In the genomic region with DNA sequence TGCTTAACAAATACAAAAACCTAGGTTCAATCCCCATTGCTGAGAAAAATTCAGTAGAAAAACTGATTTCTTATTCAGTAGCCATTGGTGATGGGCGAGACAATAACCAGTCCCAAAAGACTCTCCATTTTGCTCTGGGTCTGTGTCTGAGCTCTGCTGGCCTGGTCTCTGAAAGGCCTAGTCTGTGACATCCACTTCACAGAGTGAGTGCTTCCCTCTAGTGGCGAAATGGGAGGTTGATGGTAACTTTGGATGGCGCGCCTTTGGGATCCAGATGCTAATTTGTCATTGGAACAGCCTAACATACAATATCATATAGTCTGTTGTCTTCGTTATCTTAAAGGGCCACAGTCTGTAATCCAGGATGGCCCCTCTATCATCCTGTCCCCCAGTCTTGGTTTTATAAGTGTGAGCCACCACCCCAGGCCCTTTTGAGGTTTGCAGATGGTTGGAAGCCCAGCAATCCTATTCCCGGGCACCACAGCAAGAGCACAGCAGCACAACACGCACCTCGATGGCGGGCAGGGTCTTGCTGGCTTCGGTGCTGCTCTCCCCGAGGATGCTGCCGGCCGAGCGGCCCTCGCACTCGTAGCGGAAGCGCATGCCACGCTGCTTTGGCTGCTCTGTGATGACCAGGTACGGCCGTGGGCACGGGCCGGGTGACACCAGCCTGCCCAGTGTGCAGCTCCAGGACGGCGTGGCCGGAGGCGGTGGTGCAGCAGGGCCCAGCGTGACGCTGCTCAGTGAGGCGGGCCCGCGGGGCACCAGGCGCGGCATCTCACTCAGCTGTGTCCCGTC, we compare ENCODE assay signal across 8 mouse cellular contexts. TPM values are rescaled to one million over a fixed set of nuclear protein-coding genes. Genes with fewer than 3 reads are reported as not detected.
DNase-seq lines count a peak whose midpoint lies in the region; ATAC-seq and TF ChIP-seq lines count a peak whose summit lies in the region.

No protein-coding gene starts in this region.

- 11% methylated on average over 35 of the region's 35 CpGs for WGBS in embryonic facial prominence, embryonic 14.5 days
- 6% methylated on average over 35 of the region's 35 CpGs for WGBS in heart, embryonic 12.5 days
- 4% methylated on average over 35 of the region's 35 CpGs for WGBS in kidney, embryonic 16.5 days
- WGBS in liver, adult 2 months = 31% methylated on average over 35 of the region's 35 CpGs
- WGBS in stomach, embryonic 14.5 days = 6% methylated on average over 35 of the region's 35 CpGs

- DNase-seq in CD4-positive, CD25-positive, alpha-beta regulatory T cell, adult 2 months (ENCODE audit: low read depth, low spot score) = peak; percentile 85
- DNase-seq in adrenal gland, postnatal 4 days (ENCODE audit: low spot score in 2 of 2) = peak; percentile 27 to 50
- DNase-seq in embryonic facial prominence, embryonic 14.5 days (ENCODE audit: low spot score) = peak; percentile 89
- peak; percentile 54 for DNase-seq in liver, adult 2 months (ENCODE audit: extremely low read depth, low read depth, low spot score)

- H3K27ac ChIP-seq in embryonic facial prominence, embryonic 14.5 days (replicated peaks; ENCODE audit: low read depth, low read length) = no peak overlapping the region
- H3K27ac ChIP-seq in heart, embryonic 12.5 days (ENCODE audit: poor library complexity, severe bottlenecking) = no peak overlapping the region
- H3K27ac ChIP-seq in kidney, embryonic 16.5 days (ENCODE audit: low read length) = 0 out of 2 replicates have a peak overlapping the region, but pooled peaks have one; percentile 5
- H3K27ac ChIP-seq in liver, adult 2 months (replicated peaks; ENCODE audit: insufficient read depth, low read depth, low read length) = no peak overlapping the region
- no peak overlapping the region for H3K27ac ChIP-seq in stomach, embryonic 14.5 days (ENCODE audit: low read length)

- TF ChIP-seq POLR2A in liver, adult 2 months (IDR thresholded peaks at IDR 0.05; ENCODE audit: extremely low read depth, insufficient read depth, low read length) = no peak

- ATAC-seq in embryonic facial prominence, embryonic 14.5 days (ENCODE audit: low read depth) = peak; percentile 84
- ATAC-seq in heart, embryonic 12.5 days (ENCODE audit: insufficient number of reproducible peaks, low FRiP score) = peak; percentile 60
- ATAC-seq in kidney, embryonic 16.5 days (ENCODE audit: low FRiP score, low TSS enrichment) = peak; percentile 89
- ATAC-seq in monocyte, adult 5-6 weeks (replicated peaks; ENCODE audit: insufficient number of reproducible peaks, low FRiP score, low TSS enrichment, poor library complexity, severe bottlenecking) = peak; percentile 83
- peak; percentile 63; the same call in 1 of the 2 replicates for ATAC-seq in stomach, embryonic 14.5 days (ENCODE audit: insufficient number of reproducible peaks, insufficient read depth, low FRiP score, low read depth)

- H3K36me3 ChIP-seq in embryonic facial prominence, embryonic 14.5 days (ENCODE audit: control insufficient read depth, insufficient read depth, low read length) = peaks cover 8% of the 10 kb centered on the region; the same call in 1 of the 2 replicates
- peaks cover 9% of the 10 kb centered on the region for H3K36me3 ChIP-seq in heart, embryonic 12.5 days
- H3K36me3 ChIP-seq in kidney, embryonic 16.5 days (ENCODE audit: insufficient read depth, low read length) = no peaks in the 10 kb centered on the region
- no peaks in the 10 kb centered on the region for H3K36me3 ChIP-seq in liver, adult 2 months (ENCODE audit: control insufficient read depth, insufficient read depth, low read length)
- H3K36me3 ChIP-seq in stomach, embryonic 14.5 days (ENCODE audit: control insufficient read depth, insufficient read depth, low read length) = no peaks in the 10 kb centered on the region; the same call in 1 of the 2 replicates

- TF ChIP-seq CTCF in liver, adult 2 months (IDR thresholded peaks at IDR 0.05; ENCODE audit: low read depth, low read length) = peak; percentile 76

- H3K4me3 ChIP-seq in embryonic facial prominence, embryonic 14.5 days (ENCODE audit: low read depth, low read length) = peak overlapping the region; percentile 39
- H3K4me3 ChIP-seq in heart, embryonic 12.5 days = peak overlapping the region; percentile 42
- peak overlapping the region; percentile 46 for H3K4me3 ChIP-seq in kidney, embryonic 16.5 days (ENCODE audit: low read length)
- no peak overlapping the region for H3K4me3 ChIP-seq in liver, adult 2 months (ENCODE audit: insufficient read depth, low read depth, low read length)
- H3K4me3 ChIP-seq in stomach, embryonic 14.5 days (ENCODE audit: low read depth, low read length) = peak overlapping the region; percentile 7; the same call in 1 of the 2 replicates

- 0 out of 2 replicates have a peak, but pooled peaks cover 6% of the 10 kb centered on the region for H3K4me1 ChIP-seq in embryonic facial prominence, embryonic 14.5 days (ENCODE audit: control insufficient read depth, insufficient read depth, low read length)
- peaks cover 5% of the 10 kb centered on the region for H3K4me1 ChIP-seq in heart, embryonic 12.5 days (replicated peaks)
- H3K4me1 ChIP-seq in kidney, embryonic 16.5 days (ENCODE audit: insufficient read depth, low read length) = peaks cover 7% of the 10 kb centered on the region
- no peaks in the 10 kb centered on the region for H3K4me1 ChIP-seq in liver, adult 2 months (ENCODE audit: control insufficient read depth, insufficient read depth, low read length)
- no peaks in the 10 kb centered on the region for H3K4me1 ChIP-seq in stomach, embryonic 14.5 days (ENCODE audit: control insufficient read depth, insufficient read depth, low read length)

- peak overlapping the region; percentile 56 for H3K4me2 ChIP-seq in embryonic facial prominence, embryonic 14.5 days (ENCODE audit: low read depth, low read length)
- H3K4me2 ChIP-seq in heart, embryonic 12.5 days = peak overlapping the region; percentile 76
- H3K4me2 ChIP-seq in kidney, embryonic 16.5 days (replicated peaks; ENCODE audit: low read depth, low read length) = peak overlapping the region; percentile 77
- H3K4me2 ChIP-seq in stomach, embryonic 14.5 days (replicated peaks; ENCODE audit: low read depth, low read length) = peak overlapping the region; percentile 48

- no peaks in the 10 kb centered on the region for H3K9me3 ChIP-seq in embryonic facial prominence, embryonic 14.5 days (ENCODE audit: control insufficient read depth, low read length)
- no peaks in the 10 kb centered on the region for H3K9me3 ChIP-seq in heart, embryonic 12.5 days (replicated peaks)
- H3K9me3 ChIP-seq in kidney, embryonic 16.5 days (ENCODE audit: low read length) = no peaks in the 10 kb centered on the region
- no peaks in the 10 kb centered on the region for H3K9me3 ChIP-seq in stomach, embryonic 14.5 days (ENCODE audit: control insufficient read depth, low read depth, low read length)

- H3K9ac ChIP-seq in embryonic facial prominence, embryonic 14.5 days (ENCODE audit: low read depth, low read length) = peak overlapping the region; percentile 67
- H3K9ac ChIP-seq in heart, embryonic 12.5 days = peak overlapping the region; percentile 61
- peak overlapping the region; percentile 67 for H3K9ac ChIP-seq in kidney, embryonic 16.5 days (replicated peaks; ENCODE audit: low read length)
- H3K9ac ChIP-seq in liver, adult 2 months (ENCODE audit: low read depth, low read length) = no peak overlapping the region
- H3K9ac ChIP-seq in stomach, embryonic 14.5 days (replicated peaks; ENCODE audit: low read depth, low read length) = peak overlapping the region; percentile 33; the same call in 1 of the 2 replicates

- H3K27me3 ChIP-seq in embryonic facial prominence, embryonic 14.5 days (replicated peaks; ENCODE audit: control insufficient read depth, insufficient read depth, low read length) = peaks cover 12% of the 10 kb centered on the region; the same call in 1 of the 2 replicates
- peaks cover 25% of the 10 kb centered on the region for H3K27me3 ChIP-seq in heart, embryonic 12.5 days (replicated peaks)
- no peaks in the 10 kb centered on the region for H3K27me3 ChIP-seq in kidney, embryonic 16.5 days (ENCODE audit: insufficient read depth, low read length)
- H3K27me3 ChIP-seq in liver, adult 2 months (ENCODE audit: control insufficient read depth, insufficient read depth, low read length) = no peaks in the 10 kb centered on the region
- no peaks in the 10 kb centered on the region for H3K27me3 ChIP-seq in stomach, embryonic 14.5 days (ENCODE audit: control insufficient read depth, insufficient read depth, low read length)

- no peaks in the 10 kb centered on the region for H3K79me2 ChIP-seq in liver, adult 2 months (ENCODE audit: control insufficient read depth, insufficient read depth, low read length)

RNA-seq across cellular contexts. Expression of a gene that starts 10.0 kb away (rescaled TPM):
- 10 to 100 TPM; 22.3 to 23.8 TPM for total RNA-seq in adrenal gland, postnatal 4 days (2021)
- polyA plus RNA-seq in embryonic facial prominence, embryonic 14.5 days (2014; fragmentation: Nextera tagmentation; extraction: Ambion mirVana) = 9.9 and 11.5 TPM in 2 replicates
- polyA plus RNA-seq in heart, embryonic 12.5 days (2016; fragmentation: Nextera tagmentation; extraction: Ambion mirVana) = 4.6 and 4.7 TPM in 2 replicates
- polyA plus RNA-seq in kidney, embryonic 16.5 days (2015; fragmentation: Nextera tagmentation; extraction: Ambion mirVana) = 10.6 and 10.7 TPM in 2 replicates
- 1.3 and 2.3 TPM in 2 replicates for total RNA-seq in liver, adult 2 months (2014; rRNA removed)
- 1.5 and 3.3 TPM in 2 replicates for polyA plus RNA-seq in liver, adult 2 months (2012; rRNA removed)
- total RNA-seq in monocyte, adult 5-6 weeks (2017) = 26.3 to 29.9 TPM (median 27.3 TPM) in 3 replicates
- polyA plus RNA-seq in stomach, embryonic 14.5 days (2014; fragmentation: Nextera tagmentation; extraction: Ambion mirVana) = 8.3 and 10.4 TPM in 2 replicates

RNA-seq across cellular contexts. Expression of a gene that starts 14.9 kb away (rescaled TPM):
- total RNA-seq in adrenal gland, postnatal 4 days (2021) = 10 to 100 TPM; 74.3 to 79.6 TPM
- 36.0 and 47.5 TPM in 2 replicates for polyA plus RNA-seq in embryonic facial prominence, embryonic 14.5 days (2014; fragmentation: Nextera tagmentation; extraction: Ambion mirVana)
- polyA plus RNA-seq in heart, embryonic 12.5 days (2016; fragmentation: Nextera tagmentation; extraction: Ambion mirVana) = 37.1 and 40.6 TPM in 2 replicates
- polyA plus RNA-seq in kidney, embryonic 16.5 days (2015; fragmentation: Nextera tagmentation; extraction: Ambion mirVana) = 52.6 and 55.8 TPM in 2 replicates
- total RNA-seq in liver, adult 2 months (2014; rRNA removed) = 4.9 and 5.3 TPM in 2 replicates
- 18.0 and 24.8 TPM in 2 replicates for polyA plus RNA-seq in liver, adult 2 months (2012; rRNA removed)
- total RNA-seq in monocyte, adult 5-6 weeks (2017) = 43.4 to 59.5 TPM (median 53.5 TPM) in 3 replicates
- 38.6 and 44.8 TPM in 2 replicates for polyA plus RNA-seq in stomach, embryonic 14.5 days (2014; fragmentation: Nextera tagmentation; extraction: Ambion mirVana)

RNA-seq across cellular contexts. Expression of a gene that starts 41.8 kb away (rescaled TPM):
- 10 to 100 TPM; 67.0 to 68.8 TPM for total RNA-seq in adrenal gland, postnatal 4 days (2021)
- polyA plus RNA-seq in embryonic facial prominence, embryonic 14.5 days (2014; fragmentation: Nextera tagmentation; extraction: Ambion mirVana) = 142 and 151 TPM in 2 replicates
- polyA plus RNA-seq in heart, embryonic 12.5 days (2016; fragmentation: Nextera tagmentation; extraction: Ambion mirVana) = 118 and 121 TPM in 2 replicates
- polyA plus RNA-seq in kidney, embryonic 16.5 days (2015; fragmentation: Nextera tagmentation; extraction: Ambion mirVana) = 169 and 183 TPM in 2 replicates
- total RNA-seq in liver, adult 2 months (2014; rRNA removed) = 31.2 and 40.1 TPM in 2 replicates
- 60.2 and 61.6 TPM in 2 replicates for polyA plus RNA-seq in liver, adult 2 months (2012; rRNA removed)
- 52.9 to 68.5 TPM (median 62.3 TPM) in 3 replicates for total RNA-seq in monocyte, adult 5-6 weeks (2017)
- polyA plus RNA-seq in stomach, embryonic 14.5 days (2014; fragmentation: Nextera tagmentation; extraction: Ambion mirVana) = 163 and 180 TPM in 2 replicates

RNA-seq across cellular contexts. Expression of a gene that starts 42.1 kb away (rescaled TPM):
- under 1 TPM; 0.25 to 0.39 TPM for total RNA-seq in adrenal gland, postnatal 4 days (2021)
- 0.48 and 1.2 TPM in 2 replicates for polyA plus RNA-seq in embryonic facial prominence, embryonic 14.5 days (2014; fragmentation: Nextera tagmentation; extraction: Ambion mirVana)
- 0.32 and 0.36 TPM in 2 replicates for polyA plus RNA-seq in heart, embryonic 12.5 days (2016; fragmentation: Nextera tagmentation; extraction: Ambion mirVana)
- 0.46 and 0.71 TPM in 2 replicates for polyA plus RNA-seq in kidney, embryonic 16.5 days (2015; fragmentation: Nextera tagmentation; extraction: Ambion mirVana)
- 0.40 and 0.83 TPM in 2 replicates for total RNA-seq in liver, adult 2 months (2014; rRNA removed)
- polyA plus RNA-seq in liver, adult 2 months (2012; rRNA removed) = 0.93 and 1.3 TPM in 2 replicates
- 4.2 to 8.9 TPM (median 5.1 TPM) in 3 replicates for total RNA-seq in monocyte, adult 5-6 weeks (2017)
- 1.2 and 2.1 TPM in 2 replicates for polyA plus RNA-seq in stomach, embryonic 14.5 days (2014; fragmentation: Nextera tagmentation; extraction: Ambion mirVana)

RNA-seq across cellular contexts. Expression of a gene that starts 45.6 kb away (rescaled TPM):
- total RNA-seq in adrenal gland, postnatal 4 days (2021) = 100 to 1,000 TPM; 112 to 116 TPM
- polyA plus RNA-seq in embryonic facial prominence, embryonic 14.5 days (2014; fragmentation: Nextera tagmentation; extraction: Ambion mirVana) = 77.9 and 87.9 TPM in 2 replicates
- 99.8 and 107 TPM in 2 replicates for polyA plus RNA-seq in heart, embryonic 12.5 days (2016; fragmentation: Nextera tagmentation; extraction: Ambion mirVana)
- polyA plus RNA-seq in kidney, embryonic 16.5 days (2015; fragmentation: Nextera tagmentation; extraction: Ambion mirVana) = 90.9 and 94.6 TPM in 2 replicates
- total RNA-seq in liver, adult 2 months (2014; rRNA removed) = 49.8 and 77.8 TPM in 2 replicates
- 67.3 and 79.9 TPM in 2 replicates for polyA plus RNA-seq in liver, adult 2 months (2012; rRNA removed)
- 42.6 to 53.9 TPM (median 51.1 TPM) in 3 replicates for total RNA-seq in monocyte, adult 5-6 weeks (2017)
- polyA plus RNA-seq in stomach, embryonic 14.5 days (2014; fragmentation: Nextera tagmentation; extraction: Ambion mirVana) = 77.9 and 86.2 TPM in 2 replicates

Comparison
In these comparisons a context has a peak if more than half of its experiments do, and no peak if none do; other contexts are left out.
1. DNase-seq: peak in every context shown above with its lines; median percentile 89 in embryonic facial prominence, embryonic 14.5 days; 85 in CD4-positive, CD25-positive, alpha-beta regulatory T cell, adult 2 months; 54 in liver, adult 2 months; 38 in adrenal gland, postnatal 4 days.